In the genomic region with DNA sequence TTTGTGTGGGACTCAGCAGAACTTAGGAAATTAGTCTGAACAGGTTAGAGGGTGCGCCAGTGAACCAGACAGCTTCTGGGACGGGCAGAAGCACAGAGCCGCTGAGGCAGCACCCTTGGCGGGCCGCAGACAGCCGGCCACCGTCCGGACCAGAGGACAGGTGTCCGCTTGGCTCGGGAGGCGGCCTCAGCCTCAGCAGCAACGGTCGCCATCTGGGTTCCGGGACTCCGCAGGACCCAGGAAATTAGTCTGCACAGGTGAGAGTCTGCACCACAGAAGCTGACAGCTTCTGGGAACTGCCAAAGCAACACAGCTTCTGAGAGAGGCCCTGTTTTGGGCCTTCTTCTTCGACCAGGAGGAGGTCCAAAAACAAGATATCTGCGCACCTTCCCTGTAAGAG, we compare ENCODE assay signal across 6 mouse cellular contexts.
DNase-seq lines count a peak whose midpoint lies in the region.

No protein-coding gene starts in this region.

- DNase-seq in cerebellum, adult 11 months: peak; percentile 51
- DNase-seq in cerebellum, adult 18-20 months: peak; percentile 57 to 68
- DNase-seq in cerebellum, adult 8-10 months: peak; percentile 45
- peak; percentile 82 for DNase-seq in cerebellum, adult 9-11 months
- DNase-seq in cerebellum, postnatal 36 days: peak; percentile 41 to 59
- peak; percentile 1 for DNase-seq in kidney, adult 18-20 months

Comparison
In these comparisons a context has a peak if more than half of its experiments do, and no peak if none do; other contexts are left out.
1. Peak in every context shown above with its lines: DNase-seq.
2. DNase-seq: peak in every context shown above with its lines; median percentile 82 in cerebellum, adult 9-11 months; 62 in cerebellum, adult 18-20 months; 51 in cerebellum, adult 11 months; 50 in cerebellum, postnatal 36 days; 45 in cerebellum, adult 8-10 months; 1 in kidney, adult 18-20 months.